Mouse (Mus musculus) neutrophil, adult 59 days (primary cell): Measurements from ENCODE around the gene Ufd1. TPM values are rescaled to one million over a fixed set of nuclear protein-coding genes. Genes with fewer than 3 reads are reported as not detected.

Experiments
- total RNA-seq, 2 experiments: library from RNA; stranded (reverse); gene quantifications; 1 replicate in 1 of 2; 2 replicates in 1 of 2; pipeline ENCODE4 v1.2.4; 2023

Gene Ufd1
- total RNA-seq, result 10 to 100 TPM; 61.3 to 67.0 TPM

DNA sequence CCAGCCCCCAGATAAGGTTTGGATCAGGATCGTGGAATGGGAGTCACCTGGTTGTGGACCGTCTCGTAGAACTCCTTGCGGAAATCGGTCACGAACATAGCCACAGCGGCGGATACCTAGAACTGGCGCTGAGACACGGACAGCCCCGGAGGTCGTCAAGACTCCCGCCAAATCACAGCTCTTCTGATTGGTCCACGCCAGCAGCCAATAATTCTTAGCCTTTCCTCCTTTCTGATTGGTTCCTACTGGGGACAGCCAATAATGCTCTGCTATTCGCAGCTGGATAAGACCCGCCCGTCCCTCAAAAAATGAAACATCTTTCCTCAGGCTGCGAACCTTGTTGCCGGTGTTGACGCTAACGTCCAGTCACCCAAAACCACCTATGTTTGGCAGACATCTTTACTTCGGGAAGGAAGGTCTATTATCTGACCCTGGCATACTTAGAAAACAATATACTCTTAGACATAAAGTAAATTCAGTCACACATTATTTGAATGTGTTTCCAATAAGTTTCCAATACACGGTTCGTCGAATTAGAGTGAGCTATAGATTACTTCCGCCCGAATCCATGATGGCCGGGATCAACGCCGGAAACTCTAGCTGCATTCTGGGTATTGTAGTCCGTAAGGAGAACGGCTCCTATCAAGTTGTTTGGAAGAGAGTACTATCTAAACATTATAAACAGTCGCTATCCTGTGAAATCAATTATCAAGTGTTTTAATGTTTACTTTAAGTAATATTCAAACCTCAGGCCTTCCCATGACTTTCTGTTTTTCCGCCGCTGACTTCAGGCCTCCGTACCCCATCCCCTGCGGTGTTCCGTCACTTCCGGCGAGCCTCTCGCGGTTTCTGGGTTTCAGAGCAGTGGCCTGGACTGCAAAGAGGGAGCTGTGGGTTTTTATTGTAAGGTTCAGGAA, at the start of gene Ufd1, which contains the start of gene Cdc45:
Gene Ufd1 (plus strand): TSS at position 312 of the 917 bp plus-strand sequence.
Gene Cdc45 (minus strand): TSS at position 520 of the 917 bp plus-strand sequence.

DNA sequence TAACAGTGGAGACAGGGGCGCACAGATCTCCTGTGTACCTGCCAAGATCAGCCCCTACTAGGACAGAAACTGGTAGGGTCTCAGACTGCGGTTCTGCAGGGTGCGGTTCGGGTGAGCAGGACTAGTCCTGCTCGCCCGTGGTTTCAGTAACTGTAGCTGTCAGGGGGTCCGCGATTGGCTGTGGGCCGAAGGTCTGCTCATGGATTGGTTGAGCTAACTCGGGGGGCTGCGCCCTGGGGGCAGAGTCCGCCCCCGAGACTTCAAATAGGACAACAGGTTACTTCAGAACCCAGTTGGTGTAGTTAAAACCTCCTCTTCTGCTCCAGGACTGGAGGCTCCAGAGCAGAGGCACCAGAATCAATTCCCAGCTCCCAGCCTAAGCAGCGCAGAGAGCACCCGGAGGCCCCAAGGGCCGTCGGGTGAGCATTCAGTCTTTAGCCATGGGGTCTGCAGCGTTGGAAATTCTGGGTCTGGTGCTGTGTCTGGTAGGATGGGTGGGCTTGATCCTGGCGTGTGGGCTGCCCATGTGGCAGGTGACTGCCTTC, 35.0 kb upstream of the Ufd1 start, which contains the start of gene Cldn5:
Gene Cldn5 (plus strand): TSS at position 292 of the 545 bp plus-strand sequence.

DNA sequence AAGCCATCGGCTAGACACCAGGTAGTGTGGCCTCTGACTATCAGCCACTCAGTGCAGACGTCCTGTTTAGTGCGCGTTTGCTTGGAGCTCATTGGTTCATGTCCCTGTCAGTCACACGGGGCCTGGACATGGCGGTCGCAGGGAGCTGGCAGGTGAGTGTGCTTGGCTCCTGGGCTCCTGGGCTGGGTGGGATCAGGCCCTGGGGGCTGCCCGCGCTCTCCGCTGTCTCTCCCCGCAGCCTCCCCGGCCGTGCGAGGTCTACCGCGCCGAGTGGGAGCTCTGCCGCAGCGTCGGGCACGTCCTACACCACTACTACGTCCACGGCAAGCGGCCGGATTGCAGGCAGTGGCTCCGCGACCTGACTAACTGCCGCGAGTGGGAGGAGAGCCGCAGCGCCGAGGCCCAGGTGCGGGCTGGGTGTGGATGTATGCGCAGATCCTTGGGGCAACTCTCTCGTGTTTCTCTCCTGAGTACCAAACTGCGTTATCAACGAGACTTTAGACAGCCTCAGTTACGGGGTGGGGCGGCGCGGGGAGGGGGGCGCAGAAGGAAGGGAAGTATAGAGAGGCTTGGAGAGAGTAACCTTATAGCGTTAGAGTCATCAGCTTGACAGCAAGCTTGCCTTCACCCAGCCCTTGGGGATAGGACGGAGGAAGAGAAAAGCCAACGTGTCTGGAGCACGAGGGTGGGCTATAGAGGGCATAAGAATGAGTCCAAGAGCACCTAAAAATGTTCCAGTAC, 25.1 kb downstream of the Ufd1 start, which contains the start of the genes 2510002D24Rik and Gm28539:
Gene 2510002D24Rik (plus strand): TSS at position 111 of the 741 bp plus-strand sequence.
Gene Gm28539 (plus strand): TSS at position 117 of the 741 bp plus-strand sequence.

DNA sequence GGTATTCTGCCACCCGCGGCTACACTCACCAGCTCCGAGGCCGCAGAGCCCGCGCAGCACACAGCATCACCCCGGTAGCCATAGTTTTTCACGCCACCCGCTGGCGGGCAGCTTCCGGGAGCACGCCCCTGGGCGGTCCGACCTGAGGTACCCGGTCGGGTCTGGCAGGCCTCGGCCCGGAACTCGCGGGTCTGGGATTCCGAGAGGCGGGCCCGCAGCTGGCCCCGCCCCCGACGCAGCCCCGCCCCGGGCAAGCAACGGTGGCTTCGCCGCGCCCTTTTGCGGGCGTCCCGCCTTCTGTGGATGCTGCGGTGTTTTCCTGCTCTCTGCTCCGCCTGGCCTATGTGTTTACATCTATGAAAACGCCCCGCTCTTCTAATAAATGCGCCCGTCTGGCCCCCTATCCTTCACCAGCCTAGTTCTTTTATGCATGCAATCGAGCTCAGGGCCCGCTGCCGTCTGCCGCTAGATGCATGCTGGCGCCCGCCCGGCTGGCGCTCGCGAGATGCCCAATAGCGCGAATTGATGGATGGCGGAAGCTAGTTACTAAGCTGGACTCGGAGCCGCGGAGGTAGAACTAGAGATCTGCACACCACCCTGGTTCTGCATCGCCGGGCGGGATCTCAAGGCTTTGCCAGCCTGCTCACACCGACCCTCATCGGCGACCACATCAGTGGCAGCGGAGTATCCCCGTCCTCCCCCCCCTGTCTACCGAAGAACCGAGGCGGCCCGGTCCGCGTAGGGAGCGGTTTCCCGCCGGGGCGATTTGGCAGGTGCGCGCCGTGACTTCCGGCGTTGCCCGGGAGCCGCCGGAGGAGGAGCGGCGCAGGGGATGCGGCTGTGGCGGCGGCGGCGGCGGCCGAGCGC, 65.1 kb downstream of the Ufd1 start, which contains the start of the genes Mrpl40 and Hira:
Gene Mrpl40 (minus strand): TSS at position 421 of the 867 bp plus-strand sequence.
Gene Hira (plus strand): TSS at position 596 of the 867 bp plus-strand sequence.

Other genes starting within 250 kb of the Ufd1 start
- not detected for gene Tbx1, start 221.1 kb upstream of the Ufd1 start, total RNA-seq
- gene Gp1bb, start 189.4 kb upstream of the Ufd1 start, total RNA-seq, result under 1 TPM in 1 of 2 experiments, not detected in 1; 0.86 TPM
- 10 to 100 TPM; 57.0 to 57.7 TPM for gene Gm49601, start 185.4 kb upstream of the Ufd1 start, total RNA-seq
- 100 to 1,000 TPM; 177 to 200 TPM for gene Sept5, start 181.8 kb upstream of the Ufd1 start, total RNA-seq
- under 1 TPM in 1 of 2 experiments, not detected in 1; 0.35 TPM for gene Cldn5, start 34.9 kb upstream of the Ufd1 start, total RNA-seq
- 10 to 100 TPM; 36.6 to 36.7 TPM for gene Cdc45, start 208 bp downstream of the Ufd1 start, total RNA-seq
- gene 2510002D24Rik, start 24.8 kb downstream of the Ufd1 start, total RNA-seq, result 1 to 10 TPM; 6.6 to 9.2 TPM
- 1 to 10 TPM; 3.6 to 7.0 TPM for gene Gm28539, start 24.8 kb downstream of the Ufd1 start, total RNA-seq
- 10 to 100 TPM; 25.3 to 27.8 TPM for gene Mrpl40, start 65.1 kb downstream of the Ufd1 start, total RNA-seq
- 10 to 100 TPM; 45.9 to 50.2 TPM for gene Hira, start 65.3 kb downstream of the Ufd1 start, total RNA-seq